Mouse (Mus musculus): ENCODE results near the gene Olfr1357.

DNA sequence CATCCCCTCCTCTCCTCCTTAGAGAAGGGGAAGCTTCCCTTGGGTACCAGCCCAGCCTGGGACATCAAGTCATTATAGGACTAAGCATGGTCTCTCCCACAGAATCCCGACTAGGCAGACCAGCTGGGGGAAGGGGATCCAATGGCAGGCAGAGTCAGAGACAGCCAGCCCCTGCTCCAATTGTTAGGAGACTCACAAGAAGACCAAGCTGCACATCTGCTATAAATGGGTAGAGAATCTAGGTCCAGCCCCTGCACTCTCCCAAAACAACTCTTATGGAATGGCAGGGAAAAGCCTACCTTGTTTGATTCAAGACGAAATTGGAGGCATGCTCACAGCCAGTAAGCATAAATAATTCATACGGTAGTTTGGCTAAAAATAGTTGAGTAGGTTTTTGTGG is 44.6 kb downstream of the Olfr1357 start:
- TF ChIP-seq CTCF (IDR thresholded peaks at IDR 0.05; ENCODE audit: low read depth, low read length) (no peak), POLR2A (IDR thresholded peaks at IDR 0.05; ENCODE audit: extremely low read depth, insufficient read depth, low read length) (no peak)
